Mouse (Mus musculus): ENCODE measurements around the gene Olfr385.
"Not testable (repeated sequence)": the region's sequence is repeated elsewhere in the genome, so short reads cannot be mapped to it uniquely, and the experiment has no call there.

Gene Olfr385

DNA sequence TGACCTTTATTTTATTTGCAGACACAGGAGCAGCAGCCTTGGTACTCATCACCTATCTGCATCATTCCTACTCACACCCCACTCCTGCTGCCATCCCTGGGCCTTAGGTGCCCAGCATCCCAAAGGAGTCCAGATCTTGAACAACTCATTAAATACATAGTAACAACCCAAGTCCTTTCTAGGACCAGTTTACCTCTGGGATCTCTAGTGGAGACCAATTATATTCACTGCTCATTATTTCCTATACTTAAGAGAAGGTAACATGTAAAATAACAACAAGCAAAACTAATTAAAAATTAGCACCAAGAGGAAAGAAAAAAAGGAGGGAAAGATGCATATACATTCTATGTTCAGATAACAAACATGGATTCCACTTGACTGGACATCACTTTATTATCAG, at the start of gene Olfr385:
TSS of gene Olfr385 (minus strand) at position 101 of the 400 bp plus-strand sequence.
- in situ Hi-C loops (cut with MboI, MseI) = no loop called here

DNA sequence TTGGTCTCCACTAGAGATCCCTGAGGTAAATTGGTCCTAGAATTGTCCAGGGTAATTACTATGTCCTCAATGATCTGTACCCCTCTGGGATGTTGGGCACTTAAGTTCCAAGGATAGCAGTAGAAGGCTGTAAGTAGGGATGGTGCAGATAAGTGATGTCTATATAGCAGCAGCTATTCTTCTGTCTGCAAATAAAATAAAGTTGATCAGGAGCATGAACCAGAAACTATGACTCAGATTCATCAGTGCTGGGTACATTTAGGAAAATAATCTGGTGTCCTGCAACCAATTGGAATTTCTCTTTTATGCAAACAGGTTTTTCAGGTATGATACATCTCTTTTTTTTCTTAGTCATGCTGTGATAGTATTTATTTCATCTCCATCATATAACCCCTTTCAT, 5.5 kb upstream of the Olfr385 start, which contains the start of gene Olfr384:
TSS of gene Olfr384 (plus strand) at position 301 of the 400 bp plus-strand sequence.
- in situ Hi-C loops (cut with MboI, MseI) = no loop called here

DNA sequence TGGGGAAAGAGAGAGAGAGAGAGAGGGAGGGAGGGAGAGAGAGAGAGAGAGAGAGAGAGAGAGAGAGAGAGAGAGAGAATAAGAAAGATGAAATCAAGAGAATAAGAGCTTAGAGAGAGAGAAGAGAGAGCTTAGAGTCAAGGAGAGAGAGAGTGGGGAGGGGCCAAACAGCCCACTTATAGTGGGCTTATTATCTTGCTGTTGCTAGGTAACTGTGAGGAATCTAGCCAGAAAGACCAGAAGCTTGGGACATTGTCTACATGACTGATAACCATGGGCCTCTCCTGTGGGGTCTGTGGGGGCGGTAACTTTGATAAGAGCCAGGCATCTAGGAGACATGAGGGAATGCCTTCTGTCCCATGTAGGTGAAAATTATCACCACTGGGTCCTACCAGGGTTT, 9.6 kb downstream of the Olfr385 start:
- in situ Hi-C loops (cut with MboI, MseI) = not testable (repeated sequence)

DNA sequence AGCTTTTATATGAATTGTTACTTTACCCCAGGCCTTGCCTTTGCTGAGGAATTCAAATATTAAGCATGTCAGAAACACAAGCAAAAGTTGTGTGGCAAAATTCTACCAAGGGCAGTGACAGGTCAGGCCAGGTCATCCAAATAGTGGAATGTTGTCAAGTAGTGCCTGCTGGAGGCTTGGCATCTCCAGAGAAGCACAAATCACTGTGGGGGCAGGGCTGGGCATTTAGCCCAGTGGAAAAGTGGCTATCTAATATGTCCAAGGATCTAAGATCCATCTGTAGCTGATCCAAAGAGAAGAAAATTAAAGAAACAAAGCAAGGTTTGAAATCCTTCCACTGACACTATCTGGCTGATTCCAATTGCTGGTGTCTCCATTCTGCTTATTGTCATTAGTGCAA, 12.9 kb downstream of the Olfr385 start:
- in situ Hi-C loops (cut with MboI, MseI) = no loop called here

Measured in regulatory T cell (primary cell).